Comparison of ENCODE assay signal across 13 mouse cellular contexts in the genomic region with DNA sequence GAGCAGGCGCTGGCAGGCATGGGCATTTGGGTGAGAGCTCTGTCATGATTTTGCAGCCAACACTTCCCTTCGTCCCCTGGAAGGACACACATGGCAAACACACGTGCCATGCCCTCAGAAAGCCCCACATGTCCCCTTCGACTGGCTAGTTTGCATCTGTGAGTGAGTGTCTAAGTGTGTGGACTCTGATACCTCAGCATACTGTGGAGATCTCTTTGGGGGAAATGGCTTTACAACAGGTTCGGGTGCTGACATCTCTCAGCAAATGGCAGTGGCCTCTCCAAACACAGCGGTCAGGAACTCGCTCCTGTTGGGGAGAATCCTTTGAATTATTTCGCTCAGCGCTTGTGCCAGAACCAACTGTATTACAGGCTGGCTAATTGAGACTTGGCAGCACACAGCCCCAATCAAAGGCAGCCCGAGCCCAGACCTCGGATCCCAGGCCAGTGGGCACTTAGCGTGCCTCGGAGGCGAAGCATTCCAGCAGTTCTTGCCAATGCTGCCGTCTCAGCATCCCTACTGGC.
DNase-seq lines count a peak whose midpoint lies in the region; ATAC-seq lines count a peak whose summit lies in the region.
"Had no signal": no experiment of that assay in that cellular context is flagged by ENCODE, and none has a peak within 500 bp of the region (broad histone marks: within the 10 kb centered on the region; RNA-seq: fewer than 3 reads in every experiment).

No protein-coding gene starts in this region.

- H3K27ac ChIP-seq in midbrain, embryonic 14.5 days (replicated peaks; ENCODE audit: low read depth, low read length) = no peak overlapping the region
- no peak overlapping the region for H3K27ac ChIP-seq in midbrain, embryonic 11.5 days (ENCODE audit: low read depth, low read length)
- H3K27ac ChIP-seq: embryonic facial prominence, embryonic 12.5 days; midbrain, embryonic 13.5 days had no signal

- no peaks in the 10 kb centered on the region for H3K27me3 ChIP-seq in midbrain, embryonic 14.5 days (ENCODE audit: control insufficient read depth, insufficient read depth, low read length)
- H3K27me3 ChIP-seq in midbrain, embryonic 11.5 days (ENCODE audit: control insufficient read depth, insufficient read depth, low read length) = no peaks in the 10 kb centered on the region
- H3K27me3 ChIP-seq: embryonic facial prominence, embryonic 12.5 days; midbrain, embryonic 13.5 days had no signal

- H3K4me1 ChIP-seq in midbrain, embryonic 14.5 days (ENCODE audit: control insufficient read depth, insufficient read depth, low read length) = 0 out of 2 replicates have a peak, but pooled peaks cover 4% of the 10 kb centered on the region
- H3K4me1 ChIP-seq in midbrain, embryonic 11.5 days (ENCODE audit: control insufficient read depth, insufficient read depth, low read length) = no peaks in the 10 kb centered on the region

- no peak overlapping the region for H3K4me2 ChIP-seq in midbrain, embryonic 14.5 days (ENCODE audit: low read length)
- H3K4me2 ChIP-seq in midbrain, embryonic 11.5 days = no peak overlapping the region
- H3K4me2 ChIP-seq: embryonic facial prominence, embryonic 12.5 days; lung, embryonic 14.5 days; midbrain, embryonic 13.5 days had no signal

- ATAC-seq in midbrain, embryonic 14.5 days (ENCODE audit: low FRiP score, low TSS enrichment) = no peak
- ATAC-seq in midbrain, embryonic 11.5 days (ENCODE audit: low FRiP score) = no peak
- no peak for ATAC-seq in erythroblast, adult 5-6 weeks (replicated peaks; ENCODE audit: low FRiP score, poor library complexity, severe bottlenecking)
- ATAC-seq: midbrain, embryonic 13.5 days had no signal

- intact Hi-C loops in heart, postnatal 14 days (cut with DNase I) = no loop called here

- no peak overlapping the region for H3K9ac ChIP-seq in midbrain, embryonic 14.5 days (replicated peaks; ENCODE audit: low read length)
- H3K9ac ChIP-seq in midbrain, embryonic 11.5 days (ENCODE audit: low read length) = no peak overlapping the region
- H3K9ac ChIP-seq: embryonic facial prominence, embryonic 12.5 days; lung, embryonic 14.5 days; midbrain, embryonic 13.5 days had no signal

- no peaks in the 10 kb centered on the region for H3K36me3 ChIP-seq in midbrain, embryonic 14.5 days (ENCODE audit: control insufficient read depth, insufficient read depth, low read length)
- no peaks in the 10 kb centered on the region for H3K36me3 ChIP-seq in midbrain, embryonic 11.5 days (ENCODE audit: control insufficient read depth, insufficient read depth, low read length)
- H3K36me3 ChIP-seq: embryonic facial prominence, embryonic 12.5 days; midbrain, embryonic 13.5 days had no signal

- H3K9me3 ChIP-seq in midbrain, embryonic 14.5 days (ENCODE audit: control insufficient read depth, low read length) = no peaks in the 10 kb centered on the region
- no peaks in the 10 kb centered on the region for H3K9me3 ChIP-seq in midbrain, embryonic 11.5 days (ENCODE audit: control insufficient read depth, low read length)
- H3K9me3 ChIP-seq: embryonic facial prominence, embryonic 12.5 days; midbrain, embryonic 13.5 days had no signal

- no peak overlapping the region for H3K4me3 ChIP-seq in midbrain, embryonic 14.5 days (replicated peaks; ENCODE audit: low read depth, low read length)
- H3K4me3 ChIP-seq in midbrain, embryonic 11.5 days (ENCODE audit: low read depth, low read length) = no peak overlapping the region
- H3K4me3 ChIP-seq: embryonic facial prominence, embryonic 12.5 days; midbrain, embryonic 13.5 days had no signal

- WGBS in midbrain, embryonic 14.5 days = 91% methylated on average over 15 of the region's 15 CpGs
- WGBS in midbrain, embryonic 11.5 days = 91% methylated on average over 15 of the region's 15 CpGs

- peak; percentile 67 to 69 for DNase-seq in cerebellum, postnatal 14 days
- DNase-seq in cerebellum, adult 9-11 months = no peak
- DNase-seq in midbrain, embryonic 14.5 days = peak; percentile 33
- no peak for DNase-seq in midbrain, embryonic 11.5 days (ENCODE audit: low spot score, missing footprints)
- DNase-seq in heart, postnatal 14 days = peak; percentile 46 to 79
- peak; percentile 18 to 24 for DNase-seq in right cerebral cortex, postnatal 36 days (ENCODE audit: low spot score in 2 of 2)
- no peak for DNase-seq in lung, postnatal 4 days
- DNase-seq: cerebellum, adult 11 months; kidney, adult 18-20 months; lung, embryonic 14.5 days had no signal

Comparison
In these comparisons a context has a peak if more than half of its experiments do, and no peak if none do; other contexts are left out.
1. DNase-seq: peak in cerebellum, postnatal 14 days (2 of 2), midbrain, embryonic 14.5 days (single experiment), heart, postnatal 14 days (2 of 2) and right cerebral cortex, postnatal 36 days (2 of 2); none in cerebellum, adult 9-11 months (single experiment), midbrain, embryonic 11.5 days (single experiment) and lung, postnatal 4 days (0 of 2).